Mouse (Mus musculus): ENCODE data around the gene Klc1. TPM values are rescaled to one million over a fixed set of nuclear protein-coding genes. Genes with fewer than 3 reads are reported as not detected.
A peak's percentile ranks its signal among the peaks of the same experiment; 100 is the strongest.

The Klc1 gene
- polyA plus RNA-seq, 1 experiment from 2014 or later, result 504 TPM

GRCm38 (mm10) chr12:111809762-111810161 is 51.1 kb downstream of the Klc1 start:
- H3K4me2 ChIP-seq (replicated peaks), result no peak overlapping the region
- no peak overlapping the region for H3K4me3 ChIP-seq
- peak overlapping the region; percentile 33; the same call in 1 of the 2 replicates for H3K27ac ChIP-seq
- peaks cover 26% of the 10 kb centered on the region for H3K4me1 ChIP-seq
- no peaks in the 10 kb centered on the region for H3K9me3 ChIP-seq
- 5% methylated on average over 9 of the region's 9 CpGs for WGBS
- peaks cover 38% of the 10 kb centered on the region for H3K36me3 ChIP-seq
- H3K27me3 ChIP-seq (replicated peaks), result no peaks in the 10 kb centered on the region
- 0 out of 2 replicates have a peak, but pooled peaks have one; percentile 10 for ATAC-seq (ENCODE audit: low FRiP score, low read depth)
- H3K9ac ChIP-seq, result peak overlapping the region; percentile 5; the same call in 1 of the 2 replicates

GRCm38 (mm10) chr12:111812075-111812474 is 53.4 kb downstream of the Klc1 start:
- WGBS, result 90% methylated on average over 13 of the region's 13 CpGs
- Histone ChIP-seq H3K9me3 (no peaks in the 10 kb centered on the region), H3K27me3 (replicated peaks) (no peaks in the 10 kb centered on the region), H3K4me1 (peaks cover 40% of the 10 kb centered on the region), H3K27ac (no peak overlapping the region), H3K36me3 (peaks cover 16% of the 10 kb centered on the region), H3K9ac (no peak overlapping the region), H3K4me2 (replicated peaks) (no peak overlapping the region; the same call in 1 of the 2 replicates), H3K4me3 (no peak overlapping the region)
- ATAC-seq (ENCODE audit: low FRiP score, low read depth), result no peak

GRCm38 (mm10) chr12:111812611-111813010 is 54.0 kb downstream of the Klc1 start:
- no peaks in the 10 kb centered on the region for H3K27me3 ChIP-seq (replicated peaks)
- H3K27ac ChIP-seq, result no peak overlapping the region
- 75% methylated on average over 12 of the region's 12 CpGs for WGBS
- peak overlapping the region; percentile 80 for H3K4me2 ChIP-seq (replicated peaks)
- H3K9ac ChIP-seq, result 0 out of 2 replicates have a peak overlapping the region, but pooled peaks have one; percentile 51
- H3K36me3 ChIP-seq, result peaks cover 11% of the 10 kb centered on the region
- ATAC-seq (ENCODE audit: low FRiP score, low read depth), result no peak
- H3K9me3 ChIP-seq, result no peaks in the 10 kb centered on the region
- H3K4me1 ChIP-seq, result peaks cover 40% of the 10 kb centered on the region
- peak overlapping the region; percentile 60 for H3K4me3 ChIP-seq

GRCm38 (mm10) chr12:111813111-111813765 is 54.6 kb downstream of the Klc1 start:
- ATAC-seq (ENCODE audit: low FRiP score, low read depth), result no peak
- no peak overlapping the region for H3K27ac ChIP-seq
- H3K36me3 ChIP-seq, result peaks cover 5% of the 10 kb centered on the region
- 5% methylated on average over 27 of the region's 27 CpGs for WGBS
- H3K27me3 ChIP-seq (replicated peaks), result no peaks in the 10 kb centered on the region
- H3K4me2 ChIP-seq (replicated peaks), result peak overlapping the region; percentile 80
- H3K9me3 ChIP-seq, result no peaks in the 10 kb centered on the region
- H3K9ac ChIP-seq, result peak overlapping the region; percentile 51
- H3K4me1 ChIP-seq, result peaks cover 40% of the 10 kb centered on the region
- H3K4me3 ChIP-seq, result peak overlapping the region; percentile 60

- peak; percentile 99 for ATAC-seq (ENCODE audit: low FRiP score, low read depth)
- WGBS, result under 1% methylated on average over 87 of the region's 87 CpGs
- no peaks in the 10 kb centered on the region for H3K9me3 ChIP-seq
- peak within 1 kb of the TSS; percentile 68 for H3K9ac ChIP-seq
- H3K4me3 ChIP-seq, result peak within 1 kb of the TSS; percentile 62
- H3K27me3 ChIP-seq (replicated peaks), result no peaks in the 10 kb centered on the region
- peak within 1 kb of the TSS; percentile 80 for H3K4me2 ChIP-seq (replicated peaks)
- H3K36me3 ChIP-seq, result no peaks in the 10 kb centered on the region
- peak within 1 kb of the TSS; percentile 32; the same call in 1 of the 2 replicates for H3K27ac ChIP-seq
- peaks cover 39% of the 10 kb centered on the region for H3K4me1 ChIP-seq
Measured at GRCm38 (mm10) chr12:111813766-111814617, 55.3 kb downstream of the Klc1 start, which contains the start of the genes Xrcc3 and Zfyve21. TSS of gene Xrcc3 (minus strand) at chr12:111813873. TSS of gene Zfyve21 (plus strand) at chr12:111814170.

- H3K9me3 ChIP-seq, result no peaks in the 10 kb centered on the region
- peak overlapping the region; percentile 77 for H3K4me2 ChIP-seq (replicated peaks)
- WGBS, result 31% methylated on average over 19 of the region's 19 CpGs
- H3K4me1 ChIP-seq, result peaks cover 28% of the 10 kb centered on the region
- H3K27ac ChIP-seq, result no peak overlapping the region
- no peaks in the 10 kb centered on the region for H3K36me3 ChIP-seq
- H3K9ac ChIP-seq, result peak overlapping the region; percentile 68; the same call in 1 of the 2 replicates
- H3K4me3 ChIP-seq, result peak overlapping the region; percentile 62
- no peaks in the 10 kb centered on the region for H3K27me3 ChIP-seq (replicated peaks)
- ATAC-seq (ENCODE audit: low FRiP score, low read depth), result no peak
Measured at GRCm38 (mm10) chr12:111814769-111815762, 56.4 kb downstream of the Klc1 start.

- Histone ChIP-seq H3K4me2 (replicated peaks) (peak overlapping the region; percentile 77; the same call in 1 of the 2 replicates), H3K9me3 (no peaks in the 10 kb centered on the region), H3K27ac (no peak overlapping the region), H3K9ac (no peak overlapping the region), H3K4me1 (peaks cover 28% of the 10 kb centered on the region), H3K27me3 (replicated peaks) (no peaks in the 10 kb centered on the region), H3K4me3 (no peak overlapping the region), H3K36me3 (no peaks in the 10 kb centered on the region)
- WGBS, result 61% methylated on average over 13 of the region's 13 CpGs
- ATAC-seq (ENCODE audit: low FRiP score, low read depth), result no peak
Measured at GRCm38 (mm10) chr12:111816528-111816927, 57.9 kb downstream of the Klc1 start.

- no peaks in the 10 kb centered on the region for H3K9me3 ChIP-seq
- no peak for ATAC-seq (ENCODE audit: low FRiP score, low read depth)
- H3K4me3 ChIP-seq, result no peak overlapping the region
- H3K27me3 ChIP-seq (replicated peaks), result no peaks in the 10 kb centered on the region
- no peaks in the 10 kb centered on the region for H3K36me3 ChIP-seq
- WGBS, result 63% methylated on average over 9 of the region's 9 CpGs
- H3K27ac ChIP-seq, result no peak overlapping the region
- H3K4me2 ChIP-seq (replicated peaks), result no peak overlapping the region
- H3K9ac ChIP-seq, result no peak overlapping the region
- peaks cover 28% of the 10 kb centered on the region for H3K4me1 ChIP-seq
Measured at GRCm38 (mm10) chr12:111816967-111817366, 58.3 kb downstream of the Klc1 start.

GRCm38 (mm10) chr12:111817991-111818390 is 59.3 kb downstream of the Klc1 start:
- Histone ChIP-seq H3K27me3 (replicated peaks) (no peaks in the 10 kb centered on the region), H3K27ac (no peak overlapping the region), H3K4me2 (replicated peaks) (no peak overlapping the region), H3K9ac (no peak overlapping the region), H3K36me3 (0 out of 2 replicates have a peak, but pooled peaks cover 2% of the 10 kb centered on the region), H3K4me3 (no peak overlapping the region), H3K4me1 (peaks cover 22% of the 10 kb centered on the region), H3K9me3 (no peaks in the 10 kb centered on the region)
- WGBS, result 92% methylated on average over 8 of the region's 8 CpGs
- no peak for ATAC-seq (ENCODE audit: low FRiP score, low read depth)

- no peaks in the 10 kb centered on the region for H3K9me3 ChIP-seq
- H3K4me1 ChIP-seq, result peaks cover 12% of the 10 kb centered on the region
- H3K4me3 ChIP-seq, result no peak overlapping the region
- 87% methylated on average over 8 of the region's 8 CpGs for WGBS
- H3K4me2 ChIP-seq (replicated peaks), result no peak overlapping the region
- no peak overlapping the region for H3K9ac ChIP-seq
- H3K36me3 ChIP-seq, result peaks cover 20% of the 10 kb centered on the region
- ATAC-seq (ENCODE audit: low FRiP score, low read depth), result no peak
- H3K27ac ChIP-seq, result no peak overlapping the region
- H3K27me3 ChIP-seq (replicated peaks), result no peaks in the 10 kb centered on the region
Measured at GRCm38 (mm10) chr12:111819936-111820335, 61.3 kb downstream of the Klc1 start.

GRCm38 (mm10) chr12:111820708-111821107 is 62.1 kb downstream of the Klc1 start:
- Histone ChIP-seq H3K9me3 (no peaks in the 10 kb centered on the region), H3K9ac (no peak overlapping the region), H3K27ac (no peak overlapping the region), H3K4me3 (no peak overlapping the region), H3K36me3 (peaks cover 28% of the 10 kb centered on the region), H3K4me2 (replicated peaks) (no peak overlapping the region), H3K4me1 (peaks cover 5% of the 10 kb centered on the region), H3K27me3 (replicated peaks) (no peaks in the 10 kb centered on the region)
- 85% methylated on average over 7 of the region's 7 CpGs for WGBS
- ATAC-seq (ENCODE audit: low FRiP score, low read depth), result no peak
